Mouse (Mus musculus): ENCODE measurements around the gene AC141477.1. TPM values are rescaled to one million over a fixed set of nuclear protein-coding genes. Genes with fewer than 3 reads are reported as not detected.
A peak's percentile ranks its signal among the peaks of the same experiment; 100 is the strongest.

Gene AC141477.1
- total and polyA plus RNA-seq, 3 experiments: 7.6 TPM; not detected in 2

- Histone ChIP-seq H3K4me3 (ENCODE audit: low read depth, low read length) (no peak overlapping the region), H3K27me3 (ENCODE audit: insufficient read depth, low read length) (no peaks in the 10 kb centered on the region), H3K36me3 (replicated peaks) (peaks cover 84% of the 10 kb centered on the region), H3K4me1 (ENCODE audit: insufficient read depth, low read depth, low read length) (peaks cover 40% of the 10 kb centered on the region), H3K9me3 (replicated peaks) (no peaks in the 10 kb centered on the region)
- no peak for DNase-seq (ENCODE audit: low spot score)
- TF ChIP-seq GATA1 (IDR thresholded peaks at IDR 0.05; ENCODE audit: borderline replicate concordance, low read length) (no peak), GATA2 (IDR thresholded peaks at IDR 0.05; ENCODE audit: borderline replicate concordance, low read depth, low read length) (no peak), TAL1 (conservative IDR thresholded peaks at IDR 0.05; ENCODE audit: low read depth, low read length) (no peak), CTCF (IDR thresholded peaks at IDR 0.05; ENCODE audit: low read depth, low read length) (no peak), POLR2AphosphoS5 (IDR thresholded peaks at IDR 0.05; ENCODE audit: insufficient replicate concordance, low read depth, low read length) (no peak)
- no peak for ATAC-seq (ENCODE audit: extremely low read depth, insufficient number of reproducible peaks, low FRiP score, poor library complexity, severe bottlenecking)
Measured at GRCm38 (mm10) chr10:76473759-76474158, 33.5 kb upstream of the AC141477.1 start.

GRCm38 (mm10) chr10:76468203-76469162 is 28.2 kb upstream of the AC141477.1 start, which contains the start of the genes Mcm3ap and Ybey:
Gene Mcm3ap (plus strand): TSS chr10:76468927.
Gene Ybey (minus strand): TSS chr10:76469114.
- ATAC-seq (ENCODE audit: extremely low read depth, insufficient number of reproducible peaks, low FRiP score, poor library complexity, severe bottlenecking) (peak; percentile 85), DNase-seq (ENCODE audit: low spot score) (peak; percentile 78)
- TF ChIP-seq CTCF (IDR thresholded peaks at IDR 0.05; ENCODE audit: low read depth, low read length) (peak; percentile 17; the same call in 1 of the 2 replicates), POLR2AphosphoS5 (IDR thresholded peaks at IDR 0.05; ENCODE audit: insufficient replicate concordance, low read depth, low read length) (no peak)
- H3K9me3 ChIP-seq (replicated peaks): no peaks in the 10 kb centered on the region
- H3K4me3 ChIP-seq (ENCODE audit: low read depth, low read length): peak within 1 kb of the TSS; percentile 83
- H3K36me3 ChIP-seq (replicated peaks): peaks cover 68% of the 10 kb centered on the region
- H3K4me1 ChIP-seq (ENCODE audit: insufficient read depth, low read depth, low read length): peaks cover 34% of the 10 kb centered on the region
- no peaks in the 10 kb centered on the region for H3K27me3 ChIP-seq (ENCODE audit: insufficient read depth, low read length)

GRCm38 (mm10) chr10:76462721-76463120 is 22.5 kb upstream of the AC141477.1 start:
- DNase-seq (ENCODE audit: low spot score) (no peak), ATAC-seq (ENCODE audit: extremely low read depth, insufficient number of reproducible peaks, low FRiP score, poor library complexity, severe bottlenecking) (no peak)
- H3K4me3 ChIP-seq (ENCODE audit: low read depth, low read length): no peak overlapping the region
- peaks cover 4% of the 10 kb centered on the region; the same call in 1 of the 2 replicates for H3K27me3 ChIP-seq (ENCODE audit: insufficient read depth, low read length)
- peaks cover 23% of the 10 kb centered on the region for H3K9me3 ChIP-seq (replicated peaks)
- peaks cover 62% of the 10 kb centered on the region for H3K36me3 ChIP-seq (replicated peaks)
- H3K4me1 ChIP-seq (ENCODE audit: insufficient read depth, low read depth, low read length): peaks cover 2% of the 10 kb centered on the region
- no peak for TF ChIP-seq POLR2AphosphoS5 (IDR thresholded peaks at IDR 0.05; ENCODE audit: insufficient replicate concordance, low read depth, low read length)
- no peak for TF ChIP-seq CTCF (IDR thresholded peaks at IDR 0.05; ENCODE audit: low read depth, low read length)
- no peak for TF ChIP-seq TAL1 (conservative IDR thresholded peaks at IDR 0.05; ENCODE audit: low read depth, low read length)
- TF ChIP-seq GATA2 (IDR thresholded peaks at IDR 0.05; ENCODE audit: borderline replicate concordance, low read depth, low read length): no peak
- TF ChIP-seq GATA1 (IDR thresholded peaks at IDR 0.05; ENCODE audit: borderline replicate concordance, low read length): no peak

GRCm38 (mm10) chr10:76462312-76462711 is 22.1 kb upstream of the AC141477.1 start:
- peaks cover 62% of the 10 kb centered on the region for H3K36me3 ChIP-seq (replicated peaks)
- TF ChIP-seq GATA1 (IDR thresholded peaks at IDR 0.05; ENCODE audit: borderline replicate concordance, low read length): no peak
- no peak for TF ChIP-seq CTCF (IDR thresholded peaks at IDR 0.05; ENCODE audit: low read depth, low read length)
- TF ChIP-seq TAL1 (conservative IDR thresholded peaks at IDR 0.05; ENCODE audit: low read depth, low read length): no peak
- no peak for TF ChIP-seq POLR2AphosphoS5 (IDR thresholded peaks at IDR 0.05; ENCODE audit: insufficient replicate concordance, low read depth, low read length)
- no peak for TF ChIP-seq GATA2 (IDR thresholded peaks at IDR 0.05; ENCODE audit: borderline replicate concordance, low read depth, low read length)

GRCm38 (mm10) chr10:76461255-76461654 is 21.0 kb upstream of the AC141477.1 start:
- DNase-seq (ENCODE audit: low spot score): no peak
- peaks cover 13% of the 10 kb centered on the region for H3K27me3 ChIP-seq (ENCODE audit: insufficient read depth, low read length)
- H3K9me3 ChIP-seq (replicated peaks): peaks cover 23% of the 10 kb centered on the region
- no peak for ATAC-seq (ENCODE audit: extremely low read depth, insufficient number of reproducible peaks, low FRiP score, poor library complexity, severe bottlenecking)
- H3K36me3 ChIP-seq (replicated peaks): peaks cover 55% of the 10 kb centered on the region
- TF ChIP-seq GATA1 (IDR thresholded peaks at IDR 0.05; ENCODE audit: borderline replicate concordance, low read length) (no peak), GATA2 (IDR thresholded peaks at IDR 0.05; ENCODE audit: borderline replicate concordance, low read depth, low read length) (no peak), CTCF (IDR thresholded peaks at IDR 0.05; ENCODE audit: low read depth, low read length) (no peak), POLR2AphosphoS5 (IDR thresholded peaks at IDR 0.05; ENCODE audit: insufficient replicate concordance, low read depth, low read length) (no peak), TAL1 (conservative IDR thresholded peaks at IDR 0.05; ENCODE audit: low read depth, low read length) (no peak)
- H3K4me3 ChIP-seq (ENCODE audit: low read depth, low read length): no peak overlapping the region
- H3K4me1 ChIP-seq (ENCODE audit: insufficient read depth, low read depth, low read length): no peaks in the 10 kb centered on the region; the same call in 1 of the 2 replicates

More at GRCm38 (mm10) chr10:76462312-76462711, 22.1 kb upstream of the AC141477.1 start:
- ATAC-seq (ENCODE audit: extremely low read depth, insufficient number of reproducible peaks, low FRiP score, poor library complexity, severe bottlenecking) (no peak), DNase-seq (ENCODE audit: low spot score) (no peak)
- Histone ChIP-seq H3K27me3 (ENCODE audit: insufficient read depth, low read length) (peaks cover 7% of the 10 kb centered on the region; the same call in 1 of the 2 replicates), H3K4me1 (ENCODE audit: insufficient read depth, low read depth, low read length) (no peaks in the 10 kb centered on the region; the same call in 1 of the 2 replicates), H3K4me3 (ENCODE audit: low read depth, low read length) (no peak overlapping the region), H3K9me3 (replicated peaks) (peaks cover 23% of the 10 kb centered on the region)

GRCm38 (mm10) chr10:76455289-76455688 is 15.0 kb upstream of the AC141477.1 start:
- DNase-seq (ENCODE audit: low spot score): no peak
- Histone ChIP-seq H3K36me3 (replicated peaks) (peaks cover 3% of the 10 kb centered on the region), H3K4me1 (ENCODE audit: insufficient read depth, low read depth, low read length) (peaks cover 7% of the 10 kb centered on the region), H3K4me3 (ENCODE audit: low read depth, low read length) (no peak overlapping the region), H3K27me3 (ENCODE audit: insufficient read depth, low read length) (peaks cover 31% of the 10 kb centered on the region), H3K9me3 (replicated peaks) (peaks cover 17% of the 10 kb centered on the region)
- no peak for ATAC-seq (ENCODE audit: extremely low read depth, insufficient number of reproducible peaks, low FRiP score, poor library complexity, severe bottlenecking)
- TF ChIP-seq GATA1 (IDR thresholded peaks at IDR 0.05; ENCODE audit: borderline replicate concordance, low read length) (no peak), CTCF (IDR thresholded peaks at IDR 0.05; ENCODE audit: low read depth, low read length) (peak; percentile 51), POLR2AphosphoS5 (IDR thresholded peaks at IDR 0.05; ENCODE audit: insufficient replicate concordance, low read depth, low read length) (no peak)
